Mouse (Mus musculus) spleen, postnatal 36 days (tissue): ENCODE results near the gene Wdr61.

Experiments
- DNase-seq, 2 experiments: peaks; one replicate each; pipeline ENCODE4 v3.0.0; 2022; ENCODE audit warnings: low spot score in 2 of 2, mixed read lengths in 1 of 2

The Wdr61 gene

DNA sequence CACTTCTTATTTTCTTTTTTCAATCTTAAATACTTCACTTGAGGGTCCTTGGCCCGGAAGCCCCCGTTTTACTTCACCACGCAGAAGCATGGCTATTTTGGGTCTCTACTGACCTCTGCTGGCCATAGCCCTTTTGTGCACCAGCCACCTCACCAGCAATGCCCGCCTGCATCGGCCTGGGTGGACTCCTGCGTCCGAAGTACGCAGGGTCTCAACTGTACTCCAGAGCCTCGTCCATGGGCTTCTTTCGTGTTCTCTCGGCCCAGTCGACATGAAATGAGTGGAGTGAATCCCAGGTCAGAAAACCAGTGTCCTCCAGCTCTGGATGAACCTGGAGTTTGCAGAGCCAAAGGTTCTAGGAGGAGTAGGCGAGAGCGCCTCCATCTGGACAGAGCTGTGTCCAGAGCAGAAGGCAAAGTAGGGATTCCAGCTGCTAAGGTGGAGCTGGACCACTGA lies 57.8 kb downstream of the Wdr61 start:
- DNase-seq: peak; percentile 34 to 35

GRCm38 (mm10) chr9:54673887-54674286 lies 60.4 kb downstream of the Wdr61 start:
- no peak for DNase-seq

DNA sequence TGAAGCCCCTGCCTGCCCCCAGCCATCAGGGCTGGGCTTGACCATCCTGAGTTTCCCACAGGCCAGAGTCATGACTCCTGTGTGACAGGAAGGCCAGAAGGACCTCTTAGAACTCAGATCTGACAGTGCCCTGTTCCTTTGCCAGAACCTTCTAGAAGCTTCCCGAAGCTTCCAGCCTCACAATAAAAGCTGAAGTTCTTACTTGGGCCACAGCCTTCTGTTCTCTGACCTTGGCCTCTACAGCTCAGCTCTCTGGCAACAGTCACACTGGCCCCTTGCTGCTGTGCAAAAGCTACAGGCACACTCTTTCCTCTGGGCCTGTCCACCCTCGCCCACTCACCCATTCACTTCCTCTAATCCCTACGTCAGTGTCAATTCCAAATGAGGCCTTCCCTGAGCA lies 62.4 kb downstream of the Wdr61 start:
- no peak for DNase-seq

GRCm38 (mm10) chr9:54668455-54668854 lies 65.9 kb downstream of the Wdr61 start:
- no peak for DNase-seq

- DNase-seq: no peak
Measured at GRCm38 (mm10) chr9:54666116-54666515, 68.2 kb downstream of the Wdr61 start.
